Mouse (Mus musculus): ENCODE results near the gene Lsm7. TPM values are rescaled to one million over a fixed set of nuclear protein-coding genes. Genes with fewer than 3 reads are reported as not detected.
A peak's percentile ranks its signal among the peaks of the same experiment; 100 is the strongest.

Lsm7 gene
- total and polyA plus RNA-seq, 3 experiments, result 19.4 to 79.9 (median 23.2) TPM

DNA sequence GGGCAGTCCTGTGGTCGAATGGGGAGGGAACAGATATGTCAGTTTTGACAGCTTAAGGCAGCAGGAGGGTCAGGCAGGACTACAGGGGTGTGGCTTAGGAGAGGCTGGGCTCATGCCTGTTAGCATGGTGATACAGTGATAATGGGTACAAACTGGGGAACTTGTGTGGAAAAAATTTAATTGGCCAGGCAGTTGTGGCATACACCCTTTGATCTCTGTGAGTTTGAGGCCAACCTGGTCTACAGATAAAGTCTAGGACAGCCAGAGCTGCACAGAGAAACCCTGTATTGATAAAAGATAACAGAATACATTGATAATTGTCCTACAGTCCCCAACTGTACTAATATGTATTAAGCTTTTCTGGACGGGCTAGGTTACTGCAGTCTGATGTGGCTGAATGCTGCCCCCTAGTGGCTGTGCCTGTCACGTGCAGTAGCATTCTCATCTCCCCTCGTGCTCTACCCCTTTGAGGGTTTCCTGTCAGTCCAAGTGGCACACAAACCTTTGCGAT lies 25.2 kb upstream of the Lsm7 start:
- peak; percentile 54 to 73 for DNase-seq
- H3K36me3 ChIP-seq (ENCODE audit: control insufficient read depth, insufficient read depth, low read length), result no peaks in the 10 kb centered on the region
- H3K4me3 ChIP-seq, result no peak overlapping the region
- no peaks in the 10 kb centered on the region for H3K4me1 ChIP-seq (ENCODE audit: control insufficient read depth, insufficient read depth, low read length)
- no peak overlapping the region for H3K9ac ChIP-seq (ENCODE audit: low read depth, low read length)
- 7% methylated on average over 5 of the region's 5 CpGs for WGBS
- TF ChIP-seq EP300 (IDR thresholded peaks at IDR 0.05; ENCODE audit: insufficient read depth, low read depth, low read length) (peak; percentile 89), POLR2A (IDR thresholded peaks at IDR 0.05; ENCODE audit: insufficient read depth, low read depth, low read length) (no peak), CTCF (IDR thresholded peaks at IDR 0.05) (peak; percentile 96)
- intact Hi-C loops (cut with DNase I), result loop anchor here (1.0 kb wide), 1 partner anchor 132 kb away; no protein-coding TSS in a partner anchor
- no peaks in the 10 kb centered on the region for H3K79me2 ChIP-seq (replicated peaks; ENCODE audit: control insufficient read depth, insufficient read depth, low read length)
- no peak overlapping the region for H3K27ac ChIP-seq
- H3K27me3 ChIP-seq (ENCODE audit: control insufficient read depth, insufficient read depth, low read length), result no peaks in the 10 kb centered on the region

- no peak overlapping the region for H3K4me3 ChIP-seq
- H3K27me3 ChIP-seq (ENCODE audit: control insufficient read depth, insufficient read depth, low read length), result no peaks in the 10 kb centered on the region
- TF ChIP-seq CTCF (IDR thresholded peaks at IDR 0.05) (no peak), EP300 (IDR thresholded peaks at IDR 0.05; ENCODE audit: insufficient read depth, low read depth, low read length) (no peak), POLR2A (IDR thresholded peaks at IDR 0.05; ENCODE audit: insufficient read depth, low read depth, low read length) (no peak)
- H3K4me1 ChIP-seq (ENCODE audit: control insufficient read depth, insufficient read depth, low read length), result no peaks in the 10 kb centered on the region
- H3K79me2 ChIP-seq (replicated peaks; ENCODE audit: control insufficient read depth, insufficient read depth, low read length), result no peaks in the 10 kb centered on the region
- DNase-seq, result no peak
- no peak overlapping the region for H3K27ac ChIP-seq
- intact Hi-C loops (cut with DNase I), result loop anchor here (1.0 kb wide), 1 partner anchor 54 kb away; no protein-coding TSS in a partner anchor
- H3K36me3 ChIP-seq (ENCODE audit: control insufficient read depth, insufficient read depth, low read length), result no peaks in the 10 kb centered on the region
- WGBS, result 16% methylated on average over 3 of the region's 3 CpGs
- no peak overlapping the region for H3K9ac ChIP-seq (ENCODE audit: low read depth, low read length)
Observed at GRCm38 (mm10) chr10:80876594-80876993, 21.6 kb upstream of the Lsm7 start.

DNA sequence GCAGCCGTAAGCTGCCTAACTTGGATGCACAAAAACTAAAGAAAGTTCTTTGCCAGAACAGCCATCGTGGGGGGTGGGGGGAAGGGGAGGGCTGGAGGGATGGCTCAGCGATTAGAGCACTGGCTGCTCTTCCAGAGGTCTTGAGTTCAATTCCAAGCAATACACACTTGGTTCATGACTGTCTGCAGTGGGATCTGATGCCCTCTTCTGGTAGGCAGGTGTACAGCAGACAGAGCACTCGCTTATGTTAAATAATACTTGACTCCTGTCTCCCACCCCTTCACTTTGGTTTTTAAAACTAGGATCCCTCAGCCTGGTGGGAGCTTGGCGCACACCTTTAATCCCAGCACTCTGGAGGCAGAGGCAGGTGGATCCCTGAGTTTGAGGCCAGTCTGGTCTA lies 21.0 kb upstream of the Lsm7 start:
- 26% methylated on average over 5 of the region's 5 CpGs for WGBS
- H3K9ac ChIP-seq (ENCODE audit: low read depth, low read length), result no peak overlapping the region
- H3K4me1 ChIP-seq (ENCODE audit: control insufficient read depth, insufficient read depth, low read length), result no peaks in the 10 kb centered on the region
- intact Hi-C loops (cut with DNase I), result loop anchor here (1.0 kb wide), 1 partner anchor 54 kb away; no protein-coding TSS in a partner anchor
- H3K36me3 ChIP-seq (ENCODE audit: control insufficient read depth, insufficient read depth, low read length), result no peaks in the 10 kb centered on the region
- H3K27me3 ChIP-seq (ENCODE audit: control insufficient read depth, insufficient read depth, low read length), result no peaks in the 10 kb centered on the region
- H3K4me3 ChIP-seq, result no peak overlapping the region
- H3K79me2 ChIP-seq (replicated peaks; ENCODE audit: control insufficient read depth, insufficient read depth, low read length), result no peaks in the 10 kb centered on the region
- no peak overlapping the region for H3K27ac ChIP-seq
- no peak for TF ChIP-seq POLR2A (IDR thresholded peaks at IDR 0.05; ENCODE audit: insufficient read depth, low read depth, low read length)
- TF ChIP-seq EP300 (IDR thresholded peaks at IDR 0.05; ENCODE audit: insufficient read depth, low read depth, low read length), result 0 out of 2 replicates have a peak, but pooled peaks have one; percentile 62
- peak; percentile 92 for TF ChIP-seq CTCF (IDR thresholded peaks at IDR 0.05)
- peak; percentile 46 to 63 for DNase-seq

- WGBS, result 79% methylated on average over 9 of the region's 9 CpGs
- TF ChIP-seq CTCF (IDR thresholded peaks at IDR 0.05), result no peak
- TF ChIP-seq EP300 (IDR thresholded peaks at IDR 0.05; ENCODE audit: insufficient read depth, low read depth, low read length), result no peak
- no peak for TF ChIP-seq POLR2A (IDR thresholded peaks at IDR 0.05; ENCODE audit: insufficient read depth, low read depth, low read length)
- H3K27ac ChIP-seq, result no peak overlapping the region
- no peaks in the 10 kb centered on the region for H3K79me2 ChIP-seq (replicated peaks; ENCODE audit: control insufficient read depth, insufficient read depth, low read length)
- H3K4me3 ChIP-seq, result no peak overlapping the region
- no peaks in the 10 kb centered on the region for H3K4me1 ChIP-seq (ENCODE audit: control insufficient read depth, insufficient read depth, low read length)
- no peaks in the 10 kb centered on the region for H3K27me3 ChIP-seq (ENCODE audit: control insufficient read depth, insufficient read depth, low read length)
- H3K36me3 ChIP-seq (ENCODE audit: control insufficient read depth, insufficient read depth, low read length), result no peaks in the 10 kb centered on the region
- DNase-seq, result no peak
- H3K9ac ChIP-seq (ENCODE audit: low read depth, low read length), result no peak overlapping the region
- intact Hi-C loops (cut with DNase I), result no loop called here
Observed at GRCm38 (mm10) chr10:80874035-80874434, 19.0 kb upstream of the Lsm7 start.

DNA sequence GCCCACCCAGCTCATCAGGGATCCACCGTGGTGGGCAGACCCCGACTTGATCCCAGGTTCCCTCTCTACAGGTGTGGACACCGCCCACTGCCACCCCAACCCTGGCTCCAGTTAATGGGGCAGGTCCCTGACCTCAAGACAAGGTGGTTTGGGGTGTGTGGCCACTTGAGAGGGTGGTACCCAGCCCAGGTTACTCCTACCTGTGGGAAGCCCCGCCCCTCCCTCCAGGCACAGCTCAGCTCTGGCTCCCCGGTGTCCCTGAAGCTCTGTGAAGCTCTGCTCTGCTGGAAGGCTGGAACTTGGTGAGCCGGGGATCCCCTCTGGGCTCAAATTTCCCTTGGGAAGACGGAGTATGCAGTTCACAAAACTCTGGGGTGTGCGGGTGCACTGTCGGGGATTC lies 16.6 kb upstream of the Lsm7 start, which contains the start of gene Tmprss9:
Tmprss9 (plus strand) TSS at position 268 of the 400 bp plus-strand sequence.
- H3K36me3 ChIP-seq (ENCODE audit: control insufficient read depth, insufficient read depth, low read length), result no peaks in the 10 kb centered on the region
- no peak within 1 kb of the TSS for H3K27ac ChIP-seq
- 30% methylated on average over 9 of the region's 9 CpGs for WGBS
- no peak within 1 kb of the TSS for H3K9ac ChIP-seq (ENCODE audit: low read depth, low read length)
- H3K79me2 ChIP-seq (replicated peaks; ENCODE audit: control insufficient read depth, insufficient read depth, low read length), result no peaks in the 10 kb centered on the region
- no peak for DNase-seq
- H3K4me1 ChIP-seq (ENCODE audit: control insufficient read depth, insufficient read depth, low read length), result no peaks in the 10 kb centered on the region
- H3K27me3 ChIP-seq (ENCODE audit: control insufficient read depth, insufficient read depth, low read length), result no peaks in the 10 kb centered on the region
- no peak within 1 kb of the TSS for H3K4me3 ChIP-seq
- intact Hi-C loops (cut with DNase I), result no loop called here
- no peak for TF ChIP-seq CTCF (IDR thresholded peaks at IDR 0.05)
- no peak for TF ChIP-seq EP300 (IDR thresholded peaks at IDR 0.05; ENCODE audit: insufficient read depth, low read depth, low read length)
- no peak for TF ChIP-seq POLR2A (IDR thresholded peaks at IDR 0.05; ENCODE audit: insufficient read depth, low read depth, low read length)

DNA sequence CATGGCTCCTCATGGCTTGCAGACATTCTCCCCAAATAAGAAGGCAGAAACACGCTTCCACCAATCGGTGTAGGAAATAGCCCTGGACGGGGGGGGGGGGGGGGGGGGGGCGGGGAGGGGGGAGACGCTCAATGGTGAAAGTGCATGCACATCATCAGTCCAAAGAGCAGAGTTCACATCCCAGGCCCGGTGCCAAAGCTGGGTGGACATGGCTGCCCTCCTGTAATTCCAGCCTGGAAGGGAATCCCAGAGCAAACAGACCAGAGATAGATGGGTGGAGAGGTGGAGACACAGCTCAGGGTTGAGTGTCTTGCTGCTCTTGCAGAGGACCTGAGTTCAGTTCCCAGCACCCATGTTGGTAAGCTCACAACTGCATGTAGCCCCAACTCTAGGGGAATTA lies 16.0 kb upstream of the Lsm7 start:
- Histone ChIP-seq H3K9ac (ENCODE audit: low read depth, low read length) (no peak overlapping the region), H3K27ac (no peak overlapping the region), H3K79me2 (replicated peaks; ENCODE audit: control insufficient read depth, insufficient read depth, low read length) (no peaks in the 10 kb centered on the region), H3K4me3 (no peak overlapping the region), H3K4me1 (ENCODE audit: control insufficient read depth, insufficient read depth, low read length) (no peaks in the 10 kb centered on the region), H3K36me3 (ENCODE audit: control insufficient read depth, insufficient read depth, low read length) (no peaks in the 10 kb centered on the region), H3K27me3 (ENCODE audit: control insufficient read depth, insufficient read depth, low read length) (no peaks in the 10 kb centered on the region)
- DNase-seq, result no peak
- 66% methylated on average over 3 of the region's 6 CpGs for WGBS
- no peak for TF ChIP-seq CTCF (IDR thresholded peaks at IDR 0.05)
- no peak for TF ChIP-seq EP300 (IDR thresholded peaks at IDR 0.05; ENCODE audit: insufficient read depth, low read depth, low read length)
- no peak for TF ChIP-seq POLR2A (IDR thresholded peaks at IDR 0.05; ENCODE audit: insufficient read depth, low read depth, low read length)
- intact Hi-C loops (cut with DNase I), result no loop called here

All from heart, adult 2 months (tissue).